Mouse (Mus musculus): ENCODE data around the gene Ttf2. TPM values are rescaled to one million over a fixed set of nuclear protein-coding genes. Genes with fewer than 3 reads are reported as not detected.

The Ttf2 gene
- polyA plus RNA-seq, 1 experiment: 0.18 TPM

DNA sequence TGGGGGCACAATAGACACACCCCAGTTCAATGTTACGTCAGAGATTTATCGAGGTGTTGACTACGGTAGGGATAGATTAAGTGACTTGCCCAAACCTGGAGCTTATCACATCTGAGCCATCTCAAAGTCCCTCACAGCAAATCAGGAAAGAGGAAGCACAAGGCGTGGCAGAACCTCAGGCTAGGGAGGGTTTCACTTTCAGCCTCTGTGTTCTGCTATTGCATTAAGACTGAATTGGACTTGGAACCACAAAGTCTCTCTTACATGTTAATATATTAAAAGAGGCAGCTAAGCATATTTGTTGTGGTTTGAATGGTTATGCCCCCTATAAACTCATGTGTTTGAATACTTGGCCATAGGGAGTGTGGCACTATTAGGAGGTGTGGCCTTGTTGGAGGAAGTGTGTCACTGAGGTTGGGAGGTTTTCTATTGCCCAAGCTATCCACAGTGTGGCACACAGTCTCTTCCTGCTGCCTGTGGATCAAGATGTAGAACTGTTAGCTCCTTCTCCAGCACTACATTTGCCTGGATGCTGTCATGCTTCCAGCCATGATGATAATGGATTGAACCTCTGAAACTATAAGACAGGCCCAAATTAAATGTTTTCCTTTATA, 41.2 kb upstream of the Ttf2 start:
- no peaks in the 10 kb centered on the region for H3K36me3 ChIP-seq (ENCODE audit: control insufficient read depth)
- H3K4me1 ChIP-seq (ENCODE audit: control insufficient read depth): no peaks in the 10 kb centered on the region
- no peak overlapping the region for H3K4me3 ChIP-seq (replicated peaks)
- H3K9me3 ChIP-seq (ENCODE audit: control insufficient read depth, low read length): no peaks in the 10 kb centered on the region
- no peaks in the 10 kb centered on the region for H3K27me3 ChIP-seq (ENCODE audit: control insufficient read depth)
- TF ChIP-seq GATA1 (IDR thresholded peaks at IDR 0.05; ENCODE audit: low read length) (no peak), TAL1 (IDR thresholded peaks at IDR 0.05; ENCODE audit: low read length) (no peak)

GRCm38 (mm10) chr3:101007112-101007782, 37.8 kb upstream of the Ttf2 start:
- no peak overlapping the region for H3K4me3 ChIP-seq (replicated peaks)
- H3K27me3 ChIP-seq (ENCODE audit: control insufficient read depth): no peaks in the 10 kb centered on the region; the same call in 1 of the 2 replicates
- H3K9me3 ChIP-seq (ENCODE audit: control insufficient read depth, low read length): no peaks in the 10 kb centered on the region
- H3K36me3 ChIP-seq (ENCODE audit: control insufficient read depth): no peaks in the 10 kb centered on the region
- TF ChIP-seq TAL1 (IDR thresholded peaks at IDR 0.05; ENCODE audit: low read length) (no peak), GATA1 (IDR thresholded peaks at IDR 0.05; ENCODE audit: low read length) (no peak)
- H3K4me1 ChIP-seq (ENCODE audit: control insufficient read depth): no peaks in the 10 kb centered on the region

- H3K9me3 ChIP-seq (ENCODE audit: control insufficient read depth, low read length): no peaks in the 10 kb centered on the region
- no peaks in the 10 kb centered on the region for H3K4me1 ChIP-seq (ENCODE audit: control insufficient read depth)
- no peak overlapping the region for H3K4me3 ChIP-seq (replicated peaks)
- TF ChIP-seq GATA1 (IDR thresholded peaks at IDR 0.05; ENCODE audit: low read length): no peak
- no peak for TF ChIP-seq TAL1 (IDR thresholded peaks at IDR 0.05; ENCODE audit: low read length)
- no peaks in the 10 kb centered on the region for H3K36me3 ChIP-seq (ENCODE audit: control insufficient read depth)
- no peaks in the 10 kb centered on the region; the same call in 1 of the 2 replicates for H3K27me3 ChIP-seq (ENCODE audit: control insufficient read depth)
Measured at GRCm38 (mm10) chr3:101005392-101005791, 35.9 kb upstream of the Ttf2 start.

DNA sequence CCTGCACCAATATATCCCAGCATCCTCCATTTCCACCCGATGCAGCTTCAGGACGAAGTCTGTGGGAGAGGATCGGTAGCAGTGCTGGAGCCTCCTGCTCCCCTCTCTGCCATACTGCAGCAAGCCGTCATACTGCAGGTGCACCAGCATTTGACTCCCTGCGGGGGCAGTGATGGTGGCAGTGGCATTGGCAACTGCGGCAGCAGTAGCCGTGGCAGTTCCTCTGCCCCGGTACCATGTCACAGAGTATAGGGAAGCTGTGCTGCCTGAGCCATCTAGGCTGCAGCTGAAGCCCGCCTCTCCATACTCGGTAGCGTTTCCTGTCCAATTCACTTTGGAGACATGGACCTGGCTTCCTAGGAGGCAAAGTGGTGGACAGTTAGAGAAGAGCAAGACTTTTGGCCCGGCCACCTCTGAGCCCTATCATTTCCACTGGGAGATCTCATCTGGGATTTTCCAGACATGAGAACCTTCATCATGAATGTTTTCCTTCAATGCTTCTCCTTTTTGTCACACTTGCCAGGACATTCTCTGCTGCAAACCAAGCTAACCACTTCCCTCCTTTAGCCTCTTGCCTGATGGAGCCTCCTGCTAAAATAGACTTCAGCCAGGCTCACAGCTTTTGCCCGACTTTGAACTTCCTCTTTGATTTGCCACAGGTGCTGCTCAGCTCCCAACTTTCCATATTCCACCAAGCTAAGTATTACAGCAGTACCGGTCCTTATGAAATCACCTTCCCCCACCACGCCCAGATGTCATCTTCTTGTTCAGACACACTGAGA, 34.3 kb upstream of the Ttf2 start:
- no peaks in the 10 kb centered on the region for H3K4me1 ChIP-seq (ENCODE audit: control insufficient read depth)
- H3K27me3 ChIP-seq (ENCODE audit: control insufficient read depth): no peaks in the 10 kb centered on the region; the same call in 1 of the 2 replicates
- H3K36me3 ChIP-seq (ENCODE audit: control insufficient read depth): no peaks in the 10 kb centered on the region
- H3K4me3 ChIP-seq (replicated peaks): no peak overlapping the region
- no peaks in the 10 kb centered on the region for H3K9me3 ChIP-seq (ENCODE audit: control insufficient read depth, low read length)
- TF ChIP-seq GATA1 (IDR thresholded peaks at IDR 0.05; ENCODE audit: low read length) (no peak), TAL1 (IDR thresholded peaks at IDR 0.05; ENCODE audit: low read length) (no peak)

DNA sequence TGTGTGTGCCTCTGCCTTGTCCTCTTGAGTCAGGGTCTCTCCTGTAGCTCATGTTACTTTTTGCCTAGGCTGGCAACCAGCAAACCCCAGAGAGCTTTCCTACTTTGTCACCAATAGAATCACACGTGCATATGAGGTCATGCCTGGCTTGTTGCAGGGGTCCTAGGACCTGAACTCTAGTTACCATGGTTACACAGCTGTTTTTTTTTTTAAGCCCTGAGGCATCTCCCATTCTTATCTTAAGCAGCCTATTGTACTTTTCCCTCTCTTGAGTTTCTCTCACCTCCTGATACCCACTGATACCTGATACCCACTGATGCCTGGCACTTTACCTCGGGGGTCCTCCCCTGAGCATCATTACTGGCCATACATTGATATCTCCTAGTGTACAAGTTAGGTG, 30.3 kb upstream of the Ttf2 start:
- H3K27me3 ChIP-seq (ENCODE audit: control insufficient read depth): no peaks in the 10 kb centered on the region; the same call in 1 of the 2 replicates
- H3K9me3 ChIP-seq (ENCODE audit: control insufficient read depth, low read length): no peaks in the 10 kb centered on the region
- H3K4me1 ChIP-seq (ENCODE audit: control insufficient read depth): no peaks in the 10 kb centered on the region
- TF ChIP-seq TAL1 (IDR thresholded peaks at IDR 0.05; ENCODE audit: low read length): no peak
- TF ChIP-seq GATA1 (IDR thresholded peaks at IDR 0.05; ENCODE audit: low read length): no peak
- H3K4me3 ChIP-seq (replicated peaks): no peak overlapping the region
- H3K36me3 ChIP-seq (ENCODE audit: control insufficient read depth): no peaks in the 10 kb centered on the region

GRCm38 (mm10) chr3:100998904-100999340, 29.5 kb upstream of the Ttf2 start:
- Histone ChIP-seq H3K27me3 (ENCODE audit: control insufficient read depth) (no peaks in the 10 kb centered on the region; the same call in 1 of the 2 replicates), H3K36me3 (ENCODE audit: control insufficient read depth) (no peaks in the 10 kb centered on the region), H3K4me3 (replicated peaks) (no peak overlapping the region), H3K9me3 (ENCODE audit: control insufficient read depth, low read length) (no peaks in the 10 kb centered on the region), H3K4me1 (ENCODE audit: control insufficient read depth) (no peaks in the 10 kb centered on the region)
- TF ChIP-seq TAL1 (IDR thresholded peaks at IDR 0.05; ENCODE audit: low read length) (no peak), GATA1 (IDR thresholded peaks at IDR 0.05; ENCODE audit: low read length) (no peak)

- H3K4me3 ChIP-seq (replicated peaks): no peak overlapping the region
- TF ChIP-seq TAL1 (IDR thresholded peaks at IDR 0.05; ENCODE audit: low read length): no peak
- no peak for TF ChIP-seq GATA1 (IDR thresholded peaks at IDR 0.05; ENCODE audit: low read length)
Measured at GRCm38 (mm10) chr3:100997785-100998570, 28.5 kb upstream of the Ttf2 start.

DNA sequence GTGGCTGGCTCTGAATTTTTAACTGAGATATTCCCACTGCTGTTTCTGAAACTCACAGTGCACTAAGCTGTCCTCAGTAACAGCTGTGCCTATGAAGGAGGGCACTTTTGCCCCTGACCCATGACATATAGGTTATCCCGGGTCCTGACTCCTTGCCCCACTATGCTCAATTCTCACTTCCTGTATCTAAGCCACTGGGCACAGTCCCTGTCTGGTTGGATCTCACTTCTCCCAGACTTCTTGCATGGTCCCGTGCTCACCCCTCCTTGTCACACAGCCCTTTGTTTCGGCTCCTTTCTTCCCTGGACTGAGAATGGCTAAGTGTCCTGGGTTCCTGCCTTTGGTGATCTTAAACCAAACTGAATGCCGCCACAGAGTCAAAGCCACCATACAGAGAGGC, 24.8 kb upstream of the Ttf2 start:
- no peaks in the 10 kb centered on the region for H3K27me3 ChIP-seq (ENCODE audit: control insufficient read depth)
- no peaks in the 10 kb centered on the region for H3K36me3 ChIP-seq (ENCODE audit: control insufficient read depth)
- no peak for TF ChIP-seq GATA1 (IDR thresholded peaks at IDR 0.05; ENCODE audit: low read length)
- TF ChIP-seq TAL1 (IDR thresholded peaks at IDR 0.05; ENCODE audit: low read length): no peak
- no peak overlapping the region for H3K4me3 ChIP-seq (replicated peaks)
- H3K4me1 ChIP-seq (ENCODE audit: control insufficient read depth): no peaks in the 10 kb centered on the region
- H3K9me3 ChIP-seq (ENCODE audit: control insufficient read depth, low read length): no peaks in the 10 kb centered on the region

More at GRCm38 (mm10) chr3:100997785-100998570, 28.5 kb upstream of the Ttf2 start:
- Histone ChIP-seq H3K36me3 (ENCODE audit: control insufficient read depth) (no peaks in the 10 kb centered on the region), H3K4me1 (ENCODE audit: control insufficient read depth) (no peaks in the 10 kb centered on the region), H3K27me3 (ENCODE audit: control insufficient read depth) (no peaks in the 10 kb centered on the region), H3K9me3 (ENCODE audit: control insufficient read depth, low read length) (no peaks in the 10 kb centered on the region)

Measured in erythroblast, embryonic 14.5 days (primary cell).